Mouse (Mus musculus): Measurements from ENCODE around the gene C5ar2.

DNA sequence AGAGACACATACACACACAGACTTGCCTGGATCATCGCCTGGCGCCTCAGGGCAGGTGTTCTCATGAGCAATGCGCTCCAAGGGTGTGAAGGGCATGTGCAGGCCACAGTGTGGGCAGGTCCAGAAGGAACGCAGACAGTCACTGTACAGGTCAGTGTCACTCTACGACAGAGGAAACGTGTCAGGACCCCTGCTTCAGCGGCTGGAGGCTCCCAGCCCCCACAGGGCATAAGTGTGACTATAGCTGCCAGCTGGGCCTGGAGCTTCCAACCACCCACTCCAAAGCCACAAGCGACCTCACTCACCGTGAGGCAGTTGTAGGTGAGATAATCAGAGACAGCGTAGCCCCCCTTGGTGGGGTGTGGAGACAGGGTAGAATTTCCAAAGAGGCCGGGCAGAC is 45.4 kb downstream of the C5ar2 start:
- TF ChIP-seq GATA1 (IDR thresholded peaks at IDR 0.05; ENCODE audit: low read length) (no peak), TAL1 (IDR thresholded peaks at IDR 0.05; ENCODE audit: low read length) (no peak)
